Mouse (Mus musculus) cerebellum, adult 2 months (tissue): ENCODE data around the gene Gsg1l.

Source experiments
- CTCF ChIP-seq: fragments of 200-500 bp; IDR thresholded peaks from 2 replicates; pipeline ENCODE4 v1.5.1; 2011; ENCODE audit warnings: low read depth, mild to moderate bottlenecking, control low read depth, low read length, moderate library complexity, borderline replicate concordance; ENCODE audit not compliant: insufficient read depth
- POLR2A ChIP-seq: fragments of 200-500 bp; IDR thresholded peaks from 2 replicates; pipeline ENCODE4 v1.6.1; 2011; ENCODE audit warnings: low read length, control low read depth, borderline replicate concordance; ENCODE audit not compliant: insufficient read depth

GRCm38 (mm10) chr7:125845611-125846010 is 236.6 kb downstream of the Gsg1l start:
- TF ChIP-seq POLR2A = no peak
- TF ChIP-seq CTCF = no peak
